Mouse (Mus musculus) lung, embryonic 15.5 days (tissue): ENCODE data around the gene Tsx. TPM values are rescaled to one million over a fixed set of nuclear protein-coding genes. Genes with fewer than 3 reads are reported as not detected.

Source experiments
- polyA plus RNA-seq: library from polyadenylated mRNA; unstranded; fragments of >200 nt; fragmentation: Nextera tagmentation; extraction: Ambion mirVana; gene quantifications from 2 replicates; pipeline ENCODE4 v1.2.1, GENCODE M21; 2015

The Tsx gene
- polyA plus RNA-seq, 1 experiment from 2014 or later = 0.31 TPM

Other genes with a start within 250 kb of the Tsx start
- gene Nap1l2, start 227.8 kb upstream of the Tsx start, polyA plus RNA-seq = 0.85 and 1.0 TPM in 2 replicates
- gene Cdx4, start 93.1 kb upstream of the Tsx start, polyA plus RNA-seq = not detected in 2 replicates
- gene Chic1, start 58.0 kb upstream of the Tsx start, polyA plus RNA-seq = 2.3 and 2.9 TPM in 2 replicates
- not detected in 2 replicates for gene Gm26992, start 7.5 kb downstream of the Tsx start, polyA plus RNA-seq
- not detected in 2 replicates for gene Zcchc13, start 216.1 kb downstream of the Tsx start, polyA plus RNA-seq